Mouse (Mus musculus) kidney, adult 2 months (tissue): ENCODE data around the gene Hspb11.

Experiments
- CTCF ChIP-seq: fragments of 200-500 bp; conservative IDR thresholded peaks from 2 replicates; pipeline ENCODE4 v1.5.1; 2011; ENCODE audit warnings: low read depth, mild to moderate bottlenecking, control low read depth, low read length, moderate library complexity, mixed read lengths; ENCODE audit not compliant: insufficient read depth, insufficient read length
- POLR2A ChIP-seq: fragments of 200-500 bp; IDR thresholded peaks from one replicate; pipeline ENCODE4 v1.6.1; 2011; ENCODE audit warnings: low read depth, low read length, control low read depth

DNA sequence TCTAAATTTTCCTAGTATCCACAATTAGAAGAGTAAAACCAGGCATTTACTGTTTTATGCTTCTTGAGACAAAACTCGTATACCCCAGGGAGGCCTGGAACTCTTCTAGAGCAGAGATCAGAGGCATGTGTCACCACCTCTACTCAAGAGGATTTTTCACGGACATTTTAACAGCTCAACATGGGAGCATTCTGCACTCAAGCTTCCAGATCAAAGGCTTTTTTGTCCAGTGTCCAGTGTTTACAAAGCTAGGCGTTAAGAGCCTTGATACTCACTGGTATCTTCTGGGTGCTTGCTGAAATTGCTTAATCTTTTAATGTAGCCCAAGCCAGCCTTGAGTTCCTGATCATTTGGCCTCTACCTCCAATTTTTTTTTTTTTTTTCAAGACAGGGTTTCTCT, 21.2 kb upstream of the Hspb11 start:
- no peak for TF ChIP-seq POLR2A
- TF ChIP-seq CTCF: no peak
